Mouse (Mus musculus): ENCODE results near the gene Sec31a.

The Sec31a gene

DNA sequence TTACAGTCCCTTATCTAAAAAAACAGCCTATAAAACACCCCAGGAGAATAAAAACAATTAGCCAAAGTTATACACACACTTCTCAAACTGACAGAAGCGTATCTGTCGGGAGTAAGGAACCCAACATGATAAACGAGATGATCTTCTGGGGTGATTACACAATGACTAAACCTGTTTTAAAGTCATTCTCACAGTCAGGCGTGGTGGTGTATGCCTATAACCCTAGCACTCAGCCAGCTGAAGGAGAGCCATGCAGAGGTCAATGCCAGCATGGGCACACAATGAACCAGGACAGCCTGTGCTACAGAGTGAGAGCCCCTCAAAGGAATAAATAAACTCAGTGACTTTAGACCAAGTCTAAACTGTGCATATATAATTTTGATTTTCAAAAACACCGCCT, 7.5 kb downstream of the Sec31a start:
- no peak for DNase-seq (ENCODE audit: low read depth, low spot score)

DNA sequence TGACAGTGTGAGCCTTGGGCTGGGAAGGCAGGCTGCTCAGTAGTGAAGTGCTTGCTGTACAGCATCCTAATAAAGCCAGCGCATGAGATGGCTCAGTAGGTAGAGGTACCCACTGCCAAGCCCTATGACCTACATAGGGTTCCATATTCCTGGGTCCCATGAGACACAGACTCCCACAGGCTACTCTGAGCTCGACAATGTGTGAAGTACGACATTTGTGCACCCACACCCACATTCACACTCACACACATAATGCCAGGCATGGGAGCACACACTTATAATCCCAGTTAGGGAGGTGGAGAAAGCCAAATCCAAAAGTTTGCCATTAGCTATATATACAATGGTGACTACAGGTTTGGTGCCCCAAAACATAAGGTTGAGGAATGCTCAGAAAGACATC, 19.3 kb downstream of the Sec31a start:
- no peak for DNase-seq (ENCODE audit: low read depth, low spot score)

DNA sequence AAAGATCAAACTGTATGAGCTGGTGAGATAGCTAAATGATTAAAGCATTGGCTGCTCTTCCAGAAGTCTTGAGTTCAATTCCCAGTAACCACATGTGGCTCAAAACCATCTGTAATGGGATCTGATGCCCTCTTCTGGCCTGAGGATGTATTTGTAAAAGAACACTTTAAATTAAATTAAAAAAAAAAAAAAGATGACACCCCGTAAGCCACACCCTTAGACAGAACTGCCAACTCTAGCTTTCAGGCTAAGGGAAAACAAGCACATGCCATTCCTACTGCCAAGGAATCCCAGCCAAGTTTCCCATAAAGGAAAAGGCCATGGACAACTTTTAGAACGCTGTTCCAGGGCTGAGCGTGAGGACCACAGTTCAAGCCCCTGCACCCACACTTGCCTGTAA, 22.4 kb downstream of the Sec31a start:
- DNase-seq (ENCODE audit: low read depth, low spot score) = no peak

DNA sequence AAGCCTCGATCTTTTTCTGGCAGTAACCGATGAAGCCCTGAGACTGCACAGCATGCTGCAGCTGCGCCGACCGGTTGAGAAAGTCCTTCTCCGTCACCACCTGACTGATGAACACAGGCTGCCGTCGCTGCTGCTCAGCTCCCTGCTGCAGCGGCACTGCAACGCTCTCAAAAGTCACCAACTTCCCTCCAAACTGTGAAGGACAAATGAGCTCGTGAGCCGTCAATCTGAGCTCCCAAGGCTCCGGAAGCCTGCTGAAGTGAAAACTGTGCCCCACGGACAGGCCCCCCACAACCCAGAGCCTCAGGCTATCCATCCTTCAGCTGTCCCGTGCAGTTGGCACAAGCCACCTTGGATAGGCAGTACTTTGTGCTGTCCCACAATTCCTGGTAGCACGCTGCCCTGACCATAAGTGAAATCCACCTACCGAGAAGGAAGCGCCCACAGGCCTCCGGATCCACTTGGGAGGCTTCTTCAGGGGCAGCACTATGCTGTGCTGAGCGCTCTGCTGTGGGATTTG, 23.5 kb downstream of the Sec31a start:
- DNase-seq (ENCODE audit: low read depth, low spot score) = no peak

DNA sequence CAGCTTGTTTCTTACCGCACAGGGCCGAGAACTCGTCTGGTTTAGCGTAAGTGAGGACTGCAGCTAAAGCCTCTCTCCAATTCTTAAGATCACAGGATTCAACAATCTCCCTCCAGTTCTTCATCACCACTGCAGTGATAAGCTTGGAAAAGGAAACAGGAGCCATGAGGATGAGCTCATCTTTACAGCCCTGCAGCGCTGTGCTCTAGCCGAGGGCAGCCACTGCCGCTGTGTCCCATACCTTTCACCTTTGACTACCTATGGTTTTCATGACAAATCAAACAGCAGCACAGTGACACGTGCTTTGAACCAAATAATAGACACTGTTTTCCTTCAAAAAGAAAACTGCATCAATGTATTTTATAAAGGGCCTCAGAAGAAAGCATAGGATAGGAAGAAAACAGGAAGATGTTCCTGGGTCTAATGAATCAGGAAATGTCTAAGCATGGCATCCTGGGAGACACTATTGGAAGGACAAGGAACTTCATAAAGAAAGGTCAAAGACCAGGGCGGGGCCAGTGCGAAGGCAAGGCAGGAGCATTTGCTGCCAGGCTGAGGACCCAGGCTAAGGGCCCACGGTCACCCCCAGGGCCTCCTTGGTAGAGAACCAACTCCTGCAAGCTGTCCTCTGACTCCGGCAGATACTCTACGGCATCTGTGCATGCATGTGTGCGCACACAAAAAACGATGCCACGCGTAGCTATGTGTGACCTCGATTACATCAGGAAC, 32.1 kb downstream of the Sec31a start:
- DNase-seq (ENCODE audit: low read depth, low spot score) = no peak

DNA sequence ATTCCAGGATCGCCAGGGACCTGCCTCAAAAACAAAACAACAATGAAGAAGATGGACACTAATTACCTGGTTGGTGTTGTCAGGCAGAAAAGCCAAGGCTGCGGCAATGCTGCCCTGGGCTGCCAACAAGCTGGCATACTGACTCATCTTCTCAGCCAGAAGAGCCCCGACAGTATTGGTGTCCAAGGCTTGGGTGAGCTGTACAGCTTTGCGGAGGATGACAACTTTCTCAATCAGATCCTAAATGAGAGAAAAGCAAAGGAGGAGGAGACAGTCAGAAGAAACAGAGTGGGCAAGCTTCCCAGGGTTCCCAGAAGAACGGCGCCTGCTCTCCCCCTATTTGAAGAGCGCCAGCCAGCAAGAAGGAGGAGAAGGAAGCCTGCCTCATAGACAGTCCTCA, 34.9 kb downstream of the Sec31a start:
- no peak for DNase-seq (ENCODE audit: low read depth, low spot score)

DNA sequence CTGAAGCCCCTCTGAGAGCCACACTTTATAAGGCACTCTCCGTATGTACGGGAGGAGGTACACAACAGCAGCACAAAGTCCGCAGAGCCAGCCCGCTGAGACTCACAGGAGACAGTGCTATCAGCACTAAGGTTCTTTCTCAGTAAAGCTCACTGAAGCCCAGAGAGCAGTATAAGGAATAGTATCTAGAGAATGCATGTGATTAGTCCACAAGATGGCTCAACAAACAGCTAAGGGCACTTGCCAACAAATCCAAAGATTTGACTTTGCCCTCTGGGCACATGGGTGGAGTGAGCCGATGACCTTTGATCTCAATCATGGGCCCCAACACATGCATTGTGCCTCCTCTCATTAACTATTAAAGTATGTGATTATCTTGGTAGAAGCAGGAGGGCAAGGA, 35.8 kb downstream of the Sec31a start:
- DNase-seq (ENCODE audit: low read depth, low spot score) = no peak

DNA sequence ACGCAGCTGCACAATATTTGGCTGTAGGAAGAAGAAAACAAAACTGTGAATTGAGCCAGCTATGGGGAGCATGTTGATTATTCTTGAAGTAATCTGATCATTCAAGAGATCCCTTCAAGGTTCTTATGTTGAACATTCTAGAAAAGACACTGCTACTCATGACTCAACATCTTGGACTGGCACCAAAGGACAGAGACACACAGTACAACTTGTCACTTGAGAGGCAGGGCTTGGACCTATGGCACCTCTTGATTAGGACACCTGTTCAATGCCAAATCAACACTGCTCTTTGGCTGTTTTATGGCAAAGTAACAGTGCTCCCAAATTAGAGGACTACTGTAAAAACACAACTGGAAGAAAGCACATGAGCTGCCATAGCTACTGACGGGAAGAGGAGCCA, 37.1 kb downstream of the Sec31a start:
- DNase-seq (ENCODE audit: low read depth, low spot score) = no peak

DNA sequence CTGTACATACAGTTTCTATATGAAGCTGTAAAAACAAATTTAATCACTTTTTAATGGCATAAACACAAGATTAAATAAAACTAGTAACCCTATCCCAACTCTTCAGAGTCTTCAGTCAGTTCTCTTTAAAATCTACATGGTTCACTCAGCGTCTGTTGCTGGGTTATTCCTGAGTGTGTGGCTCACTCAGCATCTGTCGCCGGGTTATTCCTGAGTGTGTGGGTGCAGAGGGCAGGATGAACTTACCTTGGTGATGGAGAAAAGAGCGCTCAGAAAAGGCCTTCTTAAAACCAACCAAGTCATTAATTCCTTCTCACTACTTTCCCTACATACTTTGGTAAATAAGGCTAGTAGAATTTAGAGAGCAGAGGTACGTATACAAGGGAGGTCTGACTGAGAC, 37.8 kb downstream of the Sec31a start:
- DNase-seq (ENCODE audit: low read depth, low spot score) = no peak

DNA sequence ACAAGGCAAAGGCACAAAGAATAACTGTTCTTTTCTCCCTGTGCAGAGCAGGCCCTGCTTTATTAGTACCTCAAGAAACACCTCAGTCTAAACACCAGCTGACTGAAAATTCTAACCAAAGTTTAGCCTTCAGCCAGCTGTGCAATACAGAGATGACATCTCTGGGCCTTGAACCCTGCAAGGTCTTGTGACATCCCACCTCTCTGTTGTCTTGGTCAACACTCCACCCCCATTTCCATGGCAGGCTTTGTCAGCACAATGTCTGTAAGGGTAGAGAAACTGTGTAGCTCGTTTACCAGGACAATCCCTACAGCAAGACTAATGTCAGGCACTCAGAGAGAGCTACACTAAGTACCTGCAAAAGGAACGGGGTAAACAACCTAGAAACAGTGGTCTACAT, 38.7 kb downstream of the Sec31a start:
- DNase-seq (ENCODE audit: low read depth, low spot score) = no peak

DNA sequence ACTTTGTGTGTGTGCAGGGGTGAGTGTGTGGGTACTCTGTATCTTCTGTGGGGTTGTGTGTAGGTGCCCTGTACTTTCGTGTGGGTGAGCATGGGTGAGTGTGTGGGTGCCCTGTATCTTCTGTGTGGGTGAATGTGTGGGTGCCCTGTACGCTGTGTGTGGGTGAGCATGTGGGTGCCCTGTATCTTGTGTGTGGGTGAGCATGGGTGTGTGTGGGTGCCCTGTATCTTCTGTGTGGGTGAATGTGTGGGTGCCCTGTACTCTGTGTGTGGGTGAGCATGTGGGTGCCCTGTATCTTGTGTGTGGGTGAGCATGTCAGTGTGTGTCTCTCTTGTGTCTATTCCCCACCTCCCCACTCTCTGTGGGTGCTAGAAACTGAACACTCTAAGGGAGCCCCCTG, 41.3 kb downstream of the Sec31a start:
- no peak for DNase-seq (ENCODE audit: low read depth, low spot score)

DNA sequence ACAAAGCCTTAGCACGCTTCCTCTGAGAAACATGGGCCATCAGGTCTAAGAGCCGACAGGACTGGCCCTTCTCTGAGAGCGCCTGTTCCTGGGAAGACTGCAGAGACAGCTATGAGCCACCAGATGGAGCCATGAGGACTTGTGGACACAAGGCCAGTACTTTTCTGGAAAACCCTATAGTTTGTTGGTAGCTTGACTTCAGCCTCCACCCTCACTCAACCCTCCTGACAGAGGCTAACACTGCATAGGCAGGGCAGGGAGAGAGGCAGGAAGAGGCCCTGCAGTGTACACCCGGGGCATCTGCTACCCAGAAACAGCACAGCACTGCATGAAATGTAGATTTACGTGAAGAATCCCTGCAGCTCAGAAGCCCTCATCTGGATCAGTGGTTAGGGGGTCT, 42.1 kb downstream of the Sec31a start:
- peak; percentile 25 for DNase-seq (ENCODE audit: low read depth, low spot score)

DNA sequence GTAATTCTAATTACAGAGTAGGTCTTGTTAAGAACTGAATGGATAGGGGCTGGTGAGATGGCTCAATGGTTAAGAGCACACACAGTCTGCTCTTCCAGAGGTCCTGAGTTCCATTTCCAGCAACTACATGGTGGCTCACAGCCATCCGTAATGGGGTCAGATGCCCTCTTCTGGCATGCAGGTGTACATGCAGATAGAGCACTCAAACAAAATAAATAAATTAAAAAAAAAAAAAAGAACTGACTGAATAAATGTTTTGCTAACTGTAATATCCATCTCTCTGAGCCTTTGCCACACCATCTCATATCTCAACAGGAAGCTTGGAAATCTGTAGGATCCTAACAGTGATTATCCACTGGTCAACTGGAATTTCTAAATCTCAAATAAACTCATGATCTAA, 45.1 kb downstream of the Sec31a start:
- DNase-seq (ENCODE audit: low read depth, low spot score) = no peak

DNA sequence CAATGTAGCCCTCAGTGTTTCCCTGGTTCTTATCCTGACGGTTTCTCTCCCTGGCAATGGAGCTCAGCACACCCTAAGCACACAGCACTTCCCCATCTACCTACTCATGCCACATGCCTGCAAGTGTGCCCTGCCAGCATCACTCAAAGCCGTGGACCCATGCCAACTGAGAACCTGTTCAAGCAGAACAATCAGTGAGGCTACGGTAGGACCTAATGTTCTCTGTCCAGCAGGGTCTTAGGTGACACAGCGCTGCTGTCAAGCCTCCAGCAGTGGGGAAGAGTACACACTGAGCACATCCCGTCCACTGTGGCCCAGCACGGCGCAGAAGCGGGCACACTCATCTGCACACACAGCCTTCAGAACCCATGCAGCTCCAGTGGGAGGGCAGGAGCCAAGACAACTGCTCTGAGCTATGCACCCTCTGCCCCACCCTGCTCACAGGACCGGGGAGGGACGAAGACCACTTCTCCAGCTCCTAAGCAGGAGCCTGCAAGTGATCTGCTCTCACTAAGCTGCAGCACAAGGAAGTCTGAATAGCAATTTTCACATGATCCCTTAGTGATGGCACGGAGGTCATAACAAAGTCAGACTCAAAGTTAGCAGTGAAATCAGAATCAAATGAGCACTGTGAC, 46.1 kb downstream of the Sec31a start:
- no peak for DNase-seq (ENCODE audit: low read depth, low spot score)

DNA sequence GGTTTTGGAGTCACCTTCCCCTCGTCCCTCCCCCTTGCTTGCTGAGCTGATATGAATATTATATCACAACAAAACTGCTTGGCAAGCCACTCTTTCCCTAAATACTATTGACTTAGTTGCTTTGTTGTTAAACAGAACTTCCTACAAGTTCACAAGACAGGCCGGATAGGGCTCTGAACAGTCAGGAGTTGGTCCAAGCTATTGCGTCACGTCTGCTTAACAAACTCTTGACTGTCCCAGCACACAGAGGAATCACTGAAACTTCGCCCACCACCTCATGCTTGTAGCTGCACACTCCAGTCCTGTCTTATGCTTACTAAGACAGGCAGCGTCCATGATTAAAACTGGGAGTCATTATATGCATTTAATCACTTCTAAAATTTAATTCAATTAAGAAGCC, 46.9 kb downstream of the Sec31a start:
- no peak for DNase-seq (ENCODE audit: low read depth, low spot score)

DNA sequence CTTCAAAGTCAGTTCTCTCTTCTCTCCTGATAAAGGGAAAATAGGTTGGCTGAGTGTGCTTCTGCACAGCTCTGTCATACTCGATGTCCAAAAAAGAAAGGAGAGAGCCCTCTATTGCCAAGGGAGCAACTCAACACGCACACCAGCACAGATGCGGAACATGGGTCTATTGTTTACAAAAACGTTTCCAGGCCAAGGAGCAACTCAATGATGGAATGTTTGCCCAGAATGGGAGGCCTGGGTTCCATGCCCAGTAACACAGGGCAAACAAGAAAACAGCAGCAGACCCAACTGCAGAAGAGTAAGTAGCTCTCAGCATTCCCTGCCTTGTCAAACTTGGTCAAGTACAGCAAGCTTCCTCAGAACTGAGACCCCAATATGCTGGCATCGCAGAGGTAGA, 47.5 kb downstream of the Sec31a start:
- no peak for DNase-seq (ENCODE audit: low read depth, low spot score)

DNA sequence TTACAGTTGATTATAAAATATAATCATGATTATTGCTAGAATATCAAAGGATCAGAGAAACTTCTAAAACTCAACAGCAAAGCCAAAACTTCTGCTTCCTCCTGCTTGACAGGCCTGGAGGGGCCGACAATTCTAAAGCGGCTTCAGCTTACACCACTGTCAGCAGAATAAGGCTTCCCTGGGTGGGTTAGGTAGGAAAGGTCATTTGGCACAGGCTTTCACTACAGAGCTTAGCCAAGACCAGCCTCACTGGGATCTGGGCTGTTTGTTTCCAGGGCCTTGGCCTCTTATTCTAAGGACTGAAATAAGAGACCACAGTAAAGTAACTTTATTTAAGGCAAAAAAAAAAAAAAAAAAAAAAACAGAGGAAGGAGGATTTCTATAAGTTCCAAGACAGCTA, 49.0 kb downstream of the Sec31a start:
- no peak for DNase-seq (ENCODE audit: low read depth, low spot score)

DNA sequence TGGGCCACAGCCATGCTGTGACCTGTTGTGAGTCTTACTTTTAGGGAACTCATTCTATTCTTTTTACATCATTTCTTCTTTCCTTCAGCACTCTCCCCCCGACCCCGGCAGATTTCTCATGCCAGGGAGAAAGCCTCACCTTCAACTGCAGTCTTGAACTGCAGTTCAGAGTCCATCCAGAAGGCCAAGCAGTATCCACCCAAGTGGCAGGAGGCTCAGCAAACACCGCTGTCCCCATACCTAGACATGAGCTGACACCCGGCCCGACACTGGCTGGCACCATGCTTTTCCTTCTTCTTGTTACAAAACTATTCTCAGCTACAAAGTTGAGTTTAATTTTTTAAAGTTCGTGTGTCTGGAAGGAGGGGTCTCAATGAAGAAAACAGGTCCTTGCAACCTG, 55.7 kb downstream of the Sec31a start:
- DNase-seq (ENCODE audit: low read depth, low spot score) = no peak

DNA sequence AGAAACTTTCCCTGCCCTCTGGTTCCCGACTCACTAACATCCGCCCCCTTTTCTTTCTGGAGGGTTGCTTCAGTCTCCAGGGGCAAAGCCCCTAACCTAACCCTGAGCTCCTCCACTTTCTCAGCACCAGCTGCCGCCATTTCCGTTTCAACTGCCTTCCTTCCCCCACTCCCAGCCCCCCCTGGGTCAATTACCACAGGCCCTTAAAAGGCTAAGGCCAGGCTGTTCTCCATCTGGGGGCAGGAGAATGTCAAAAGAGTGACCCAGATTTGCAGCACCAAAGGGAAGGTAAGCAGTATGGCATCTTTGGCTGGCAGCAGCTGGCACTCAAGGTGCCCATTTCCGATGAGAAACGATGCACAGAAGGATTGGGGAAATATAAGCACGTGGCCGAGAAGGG, 57.7 kb downstream of the Sec31a start:
- DNase-seq (ENCODE audit: low read depth, low spot score) = no peak

DNA sequence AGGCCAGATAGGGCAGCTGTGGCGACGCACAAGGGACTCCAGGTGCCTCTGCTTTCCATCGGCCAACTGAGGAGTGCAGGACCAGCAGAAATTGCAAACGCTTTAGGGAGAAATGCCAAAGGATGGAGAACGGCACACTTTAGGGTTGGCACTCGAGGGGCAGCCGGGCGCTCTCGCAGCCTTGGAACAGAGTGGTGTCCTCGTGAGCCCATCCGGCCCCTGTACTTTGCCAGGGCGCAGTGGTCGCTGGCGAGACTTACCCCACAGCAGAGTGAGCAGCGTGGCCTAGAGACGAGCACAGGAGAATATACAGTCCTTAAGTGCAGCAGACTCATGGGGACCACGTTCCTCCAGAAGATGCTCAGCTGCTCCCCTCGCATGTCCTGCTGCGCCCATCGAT, 61.4 kb downstream of the Sec31a start:
- no peak for DNase-seq (ENCODE audit: low read depth, low spot score)

DNA sequence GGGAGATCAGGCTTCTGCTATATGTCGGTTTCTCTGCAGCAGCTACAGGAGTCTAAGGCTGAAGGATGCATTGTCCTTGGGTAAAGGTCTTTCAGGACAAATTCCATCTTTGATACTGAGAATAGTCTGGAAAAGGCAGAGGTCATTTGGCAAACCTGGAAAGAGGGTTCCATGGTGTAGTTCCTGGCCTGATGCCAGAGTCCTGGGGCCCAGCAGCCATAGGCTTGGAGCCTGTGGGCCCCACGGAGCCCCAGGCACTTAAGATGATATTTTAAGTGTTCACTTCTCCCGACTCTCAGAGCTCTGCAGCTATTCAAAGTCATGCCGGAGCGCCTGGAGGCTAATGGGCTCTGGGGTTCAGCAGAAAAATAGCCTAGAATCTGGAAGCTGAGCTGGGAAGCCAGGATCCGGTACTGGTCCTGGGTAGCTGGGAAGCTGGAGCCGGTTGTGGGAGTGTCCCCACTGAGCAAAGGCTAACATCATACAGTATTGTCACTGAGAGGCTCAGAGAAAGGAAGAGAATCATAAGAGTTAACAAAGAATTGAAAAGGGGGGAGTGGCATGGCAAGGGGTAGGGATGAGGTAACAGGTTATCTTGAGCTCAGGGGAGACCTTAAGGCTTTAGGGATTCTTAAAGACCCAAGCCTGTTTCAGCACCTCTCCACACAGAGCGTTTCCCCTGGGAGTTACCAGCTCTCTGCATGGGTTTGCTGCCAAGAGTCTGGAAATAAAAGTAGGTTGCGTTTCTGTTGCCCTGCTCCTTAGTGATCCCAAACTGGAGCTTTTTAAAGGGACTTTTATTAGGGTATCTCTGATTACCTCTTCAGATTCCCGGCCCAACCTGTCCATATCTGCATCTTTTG, 62.8 kb downstream of the Sec31a start:
- no peak for DNase-seq (ENCODE audit: low read depth, low spot score)

DNA sequence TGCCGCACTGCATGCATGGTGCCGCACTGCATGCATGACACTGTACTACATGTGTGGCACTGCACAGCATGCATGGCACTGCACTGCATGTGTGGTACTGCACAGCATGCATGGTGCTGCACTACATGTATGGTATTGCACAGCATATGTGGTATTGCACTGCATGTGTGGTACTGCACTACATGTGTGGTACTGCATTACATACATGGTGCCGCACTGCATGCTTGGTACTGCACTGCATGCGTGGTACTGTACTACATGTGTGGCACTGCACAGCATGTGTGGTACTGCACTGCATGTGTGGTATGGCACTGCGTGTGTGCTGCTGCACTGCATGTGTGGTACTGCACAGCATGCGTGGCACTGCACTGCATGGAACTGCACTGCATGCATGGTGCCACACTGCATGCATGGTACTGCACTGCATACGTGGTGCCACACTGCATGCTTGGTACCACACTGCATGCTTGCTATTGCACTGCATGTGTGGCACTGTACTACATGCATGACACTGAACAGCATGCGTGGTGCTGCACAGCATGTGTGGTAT, 65.1 kb downstream of the Sec31a start:
- DNase-seq (ENCODE audit: low read depth, low spot score) = no peak

Measured in retina, postnatal 7 days (tissue).